Comparison of ENCODE assay signal across 30 mouse cellular contexts in genomic region chr2:72037357-72037756, GRCm38 (mm10). TPM values are rescaled to one million over a fixed set of nuclear protein-coding genes. Genes with fewer than 3 reads are reported as not detected.
"Had no signal": no experiment of that assay in that cellular context is flagged by ENCODE, and none has a peak within 500 bp of the region (broad histone marks: within the 10 kb centered on the region; RNA-seq: fewer than 3 reads in every experiment).

No protein-coding gene starts in this region.

- H3K4me3 ChIP-seq: limb, embryonic 10.5 days; limb, embryonic 12.5 days; limb, embryonic 13.5 days; limb, embryonic 15.5 days; liver, embryonic 12.5 days; liver, embryonic 13.5 days; liver, embryonic 15.5 days; lung, embryonic 15.5 days; megakaryocyte, embryonic 14.5 days; midbrain, embryonic 10.5 days; midbrain, embryonic 12.5 days; midbrain, embryonic 15.5 days; myocyte; neural tube, embryonic 12.5 days; neural tube, embryonic 13.5 days had no signal

- H3K4me1 ChIP-seq: liver, embryonic 12.5 days; liver, embryonic 13.5 days; liver, embryonic 15.5 days had no signal

- H3K27ac ChIP-seq: limb, embryonic 10.5 days; limb, embryonic 12.5 days; limb, embryonic 13.5 days; limb, embryonic 15.5 days; liver, embryonic 12.5 days; liver, embryonic 13.5 days; liver, embryonic 14.5 days; liver, embryonic 15.5 days; lung, embryonic 15.5 days; macrophage; midbrain, embryonic 10.5 days; midbrain, embryonic 12.5 days; midbrain, embryonic 15.5 days; neural tube, embryonic 12.5 days; neural tube, embryonic 13.5 days had no signal

- DNase-seq: left cerebral cortex, postnatal 4 days; liver; liver, embryonic 13.5 days; liver, postnatal 0 days; lung, adult 18-20 months; lung, adult 2 months; lung, embryonic 14.5 days; lung, postnatal 10 days; lung, postnatal 14 days; lung, postnatal 36 days; lung, postnatal 4 days; midbrain, embryonic 14.5 days had no signal

- H3K9ac ChIP-seq: limb, embryonic 12.5 days; limb, embryonic 13.5 days; limb, embryonic 15.5 days; liver, embryonic 12.5 days; liver, embryonic 13.5 days; liver, embryonic 14.5 days; liver, embryonic 15.5 days; liver, postnatal 0 days; lung, embryonic 14.5 days; lung, embryonic 15.5 days; midbrain, embryonic 12.5 days; midbrain, embryonic 15.5 days; neural tube, embryonic 12.5 days; neural tube, embryonic 13.5 days had no signal

- H3K36me3 ChIP-seq: limb, embryonic 10.5 days; limb, embryonic 12.5 days; limb, embryonic 13.5 days; limb, embryonic 15.5 days; liver, embryonic 12.5 days; liver, embryonic 13.5 days; liver, embryonic 15.5 days; lung, embryonic 15.5 days; midbrain, embryonic 10.5 days; midbrain, embryonic 12.5 days; midbrain, embryonic 15.5 days; neural tube, embryonic 12.5 days; neural tube, embryonic 13.5 days had no signal

- ATAC-seq: liver, embryonic 12.5 days; liver, postnatal 0 days; midbrain, embryonic 15.5 days had no signal

- H3K27me3 ChIP-seq: limb, embryonic 12.5 days; limb, embryonic 13.5 days; limb, embryonic 15.5 days; liver, embryonic 12.5 days; liver, embryonic 13.5 days; liver, embryonic 15.5 days; lung, embryonic 15.5 days; midbrain, embryonic 15.5 days; neural tube, embryonic 12.5 days had no signal

- H3K9me3 ChIP-seq: limb, embryonic 10.5 days; limb, embryonic 12.5 days; limb, embryonic 13.5 days; limb, embryonic 15.5 days; liver, embryonic 12.5 days; liver, embryonic 13.5 days; liver, embryonic 15.5 days; lung, embryonic 15.5 days; midbrain, embryonic 10.5 days; midbrain, embryonic 12.5 days; midbrain, embryonic 15.5 days; neural tube, embryonic 12.5 days; neural tube, embryonic 13.5 days had no signal

- H3K4me2 ChIP-seq: limb, embryonic 12.5 days; limb, embryonic 13.5 days; limb, embryonic 15.5 days; liver, embryonic 11.5 days; liver, embryonic 12.5 days; liver, embryonic 13.5 days; liver, embryonic 15.5 days; lung, embryonic 14.5 days; lung, embryonic 15.5 days; midbrain, embryonic 12.5 days; midbrain, embryonic 15.5 days; neural tube, embryonic 12.5 days; neural tube, embryonic 13.5 days had no signal

RNA-seq across cellular contexts. Expression of gene Rapgef4, which starts 56.3 kb away (rescaled TPM):
- total RNA-seq: megakaryocyte-erythroid progenitor cell, adult 5-6 weeks had no signal
- polyA plus RNA-seq: macrophage had no signal
